Mouse (Mus musculus) erythroblast, embryonic 14.5 days (primary cell): ENCODE results near the gene Gmnn. TPM values are rescaled to one million over a fixed set of nuclear protein-coding genes. Genes with fewer than 3 reads are reported as not detected.

Source experiments
- H3K27me3 ChIP-seq: 2 replicates; pipeline ENCODE4 v1.6.1; 2012; ENCODE audit warnings: inconsistent platforms; ENCODE audit not compliant: control insufficient read depth
- H3K36me3 ChIP-seq: 2 replicates; pipeline ENCODE4 v1.6.1; 2012; ENCODE audit warnings: mild to moderate bottlenecking, inconsistent platforms; ENCODE audit not compliant: control insufficient read depth
- H3K4me1 ChIP-seq: 2 replicates; pipeline ENCODE4 v1.6.1; 2012; ENCODE audit warnings: inconsistent platforms; ENCODE audit not compliant: control insufficient read depth
- H3K4me3 ChIP-seq: replicated peaks from 2 replicates; pipeline ENCODE3; 2012; ENCODE audit warnings: moderate library complexity, mild to moderate bottlenecking, inconsistent platforms
- H3K9me3 ChIP-seq: 2 replicates; pipeline ENCODE4 v1.6.1; 2012; ENCODE audit warnings: low read length, inconsistent platforms, mixed read lengths; ENCODE audit not compliant: control insufficient read depth
- GATA1 ChIP-seq: IDR thresholded peaks from 2 replicates; pipeline ENCODE4 v1.6.1; 2012; ENCODE audit warnings: low read length, inconsistent platforms, mixed read lengths
- TAL1 ChIP-seq: IDR thresholded peaks from 3 replicates; pipeline ENCODE4 v1.6.1; 2012; ENCODE audit warnings: low read length, inconsistent platforms, mixed read lengths
- polyA plus RNA-seq: library from polyadenylated mRNA; stranded (reverse); fragments of >175 nt; gene quantifications from 2 replicates; pipeline ENCODE4 v1.2.3, GENCODE M21; 2012

The Gmnn gene
- polyA plus RNA-seq, 1 experiment, result 1.7 TPM

GRCm38 (mm10) chr13:24741028-24741427 is 20.7 kb downstream of the Gmnn start, which contains the start of gene Armh2:
Gene Armh2, plus strand, starts transcription at chr13:24741232.
- no peaks in the 10 kb centered on the region for H3K27me3 ChIP-seq
- H3K4me1 ChIP-seq, result no peaks in the 10 kb centered on the region
- no peak for TF ChIP-seq TAL1
- TF ChIP-seq GATA1, result no peak
- H3K36me3 ChIP-seq, result peaks cover 74% of the 10 kb centered on the region
- H3K4me3 ChIP-seq, result no peak within 1 kb of the TSS
- H3K9me3 ChIP-seq, result no peaks in the 10 kb centered on the region

- H3K4me3 ChIP-seq, result no peak overlapping the region
- H3K36me3 ChIP-seq, result peaks cover 33% of the 10 kb centered on the region
Observed at GRCm38 (mm10) chr13:24735608-24736131, 26.1 kb downstream of the Gmnn start.

DNA sequence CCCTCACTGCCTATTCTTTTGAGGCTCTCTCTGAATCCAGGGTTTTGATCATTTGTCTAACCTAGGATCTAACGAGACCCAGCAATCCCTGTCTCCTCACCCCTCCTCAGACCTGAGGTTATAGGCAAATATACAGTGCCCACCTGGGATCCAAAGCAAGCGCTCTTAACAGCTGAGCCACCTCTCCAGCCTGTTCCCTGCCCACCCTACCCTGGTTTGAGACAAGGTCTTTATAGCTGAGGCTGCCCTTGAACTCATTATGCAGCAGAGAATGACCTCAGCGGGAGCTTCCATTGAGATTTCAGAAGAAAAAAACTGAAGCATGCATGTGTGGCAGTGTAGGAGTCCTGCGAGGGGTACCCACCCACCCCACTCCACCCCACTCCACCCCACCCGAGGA is 27.2 kb downstream of the Gmnn start:
- Histone ChIP-seq H3K4me3 (no peak overlapping the region), H3K36me3 (peaks cover 24% of the 10 kb centered on the region), H3K4me1 (no peaks in the 10 kb centered on the region), H3K9me3 (no peaks in the 10 kb centered on the region), H3K27me3 (no peaks in the 10 kb centered on the region)
- TF ChIP-seq GATA1, result no peak
- no peak for TF ChIP-seq TAL1

More at GRCm38 (mm10) chr13:24735608-24736131, 26.1 kb downstream of the Gmnn start:
- Histone ChIP-seq H3K9me3 (no peaks in the 10 kb centered on the region), H3K27me3 (no peaks in the 10 kb centered on the region), H3K4me1 (no peaks in the 10 kb centered on the region)
- TF ChIP-seq TAL1 (no peak), GATA1 (no peak)

DNA sequence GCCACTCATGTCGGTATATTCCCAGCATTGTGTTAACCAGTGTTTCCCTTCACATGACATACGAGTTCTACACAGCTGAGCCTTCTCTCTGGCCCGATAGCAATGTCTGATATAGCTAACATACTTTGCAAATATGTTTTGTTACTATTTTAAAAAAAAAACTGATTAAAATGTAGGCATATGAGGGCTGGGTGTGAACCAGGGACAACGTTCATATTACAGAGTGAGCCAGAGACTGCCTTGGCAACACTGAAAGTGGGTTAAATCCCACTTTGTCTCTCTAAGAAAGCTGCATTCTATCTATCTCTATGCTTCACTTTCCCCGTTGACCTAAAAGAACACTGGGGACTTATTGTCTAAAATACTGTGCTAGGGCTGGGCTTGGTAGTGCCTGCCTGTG is 32.6 kb downstream of the Gmnn start:
- no peak for TF ChIP-seq GATA1
- no peak for TF ChIP-seq TAL1
- H3K27me3 ChIP-seq, result no peaks in the 10 kb centered on the region
- peaks cover 3% of the 10 kb centered on the region; the same call in 1 of the 2 replicates for H3K36me3 ChIP-seq
- H3K4me1 ChIP-seq, result no peaks in the 10 kb centered on the region
- no peak overlapping the region for H3K4me3 ChIP-seq
- no peaks in the 10 kb centered on the region for H3K9me3 ChIP-seq

GRCm38 (mm10) chr13:24724395-24724759 is 37.3 kb downstream of the Gmnn start:
- no peaks in the 10 kb centered on the region for H3K36me3 ChIP-seq

DNA sequence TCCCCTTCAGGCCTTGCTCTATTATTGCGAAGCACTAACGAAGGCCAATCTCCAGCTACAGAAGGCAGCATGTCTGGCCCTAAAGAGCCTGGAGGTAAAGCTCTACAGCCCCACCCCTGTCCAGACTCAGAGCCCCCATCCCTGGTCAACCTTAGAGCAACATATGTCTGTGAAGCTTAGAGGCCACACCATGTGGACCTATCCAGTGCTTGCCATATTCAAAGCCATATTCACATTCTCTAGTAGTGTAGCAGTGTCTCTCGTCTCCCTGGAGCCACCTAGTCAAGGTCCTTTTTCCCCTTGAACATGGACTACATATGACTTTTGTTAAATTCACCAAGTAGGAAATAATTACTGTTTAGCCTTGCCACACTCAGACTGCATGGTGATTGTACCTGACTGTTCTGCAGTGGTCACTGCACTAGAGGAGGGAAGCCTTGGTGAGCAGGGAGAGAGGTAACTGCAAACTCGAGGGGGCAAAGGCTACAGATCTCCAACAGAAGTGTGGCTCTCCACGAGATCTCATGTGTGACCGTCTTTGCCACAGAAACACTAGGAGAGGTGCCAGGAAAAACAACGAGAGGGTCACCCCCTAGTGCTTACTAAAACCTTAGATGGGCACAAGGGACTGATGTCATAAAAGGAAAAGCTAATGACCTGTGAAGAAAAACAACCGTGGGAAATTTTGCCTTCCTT is 37.9 kb downstream of the Gmnn start:
- Histone ChIP-seq H3K4me1 (no peaks in the 10 kb centered on the region), H3K9me3 (no peaks in the 10 kb centered on the region), H3K36me3 (no peaks in the 10 kb centered on the region), H3K4me3 (no peak overlapping the region), H3K27me3 (no peaks in the 10 kb centered on the region)
- TF ChIP-seq TAL1 (no peak), GATA1 (no peak)

More at GRCm38 (mm10) chr13:24724395-24724759, 37.3 kb downstream of the Gmnn start:
- Histone ChIP-seq H3K9me3 (no peaks in the 10 kb centered on the region), H3K4me1 (no peaks in the 10 kb centered on the region), H3K4me3 (no peak overlapping the region), H3K27me3 (no peaks in the 10 kb centered on the region)
- TF ChIP-seq GATA1 (no peak), TAL1 (no peak)

DNA sequence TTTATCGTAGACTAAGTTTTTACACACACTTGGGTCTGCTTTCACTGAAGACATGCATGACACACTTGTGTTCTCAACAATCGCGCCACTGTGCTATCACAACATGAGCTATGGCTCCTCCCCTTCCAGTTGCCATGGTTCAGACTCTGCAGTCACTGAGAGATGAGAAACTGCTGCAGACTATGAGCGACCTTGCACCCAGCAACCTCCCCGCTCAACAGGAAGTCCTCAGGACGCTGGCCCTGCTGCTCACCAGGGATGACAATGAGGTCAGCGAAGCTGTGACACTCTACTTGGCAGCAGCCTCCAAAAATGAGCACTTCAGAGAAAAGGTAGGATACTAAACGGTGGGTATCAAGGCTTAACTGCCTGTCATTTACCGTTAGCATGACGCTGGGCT is 40.2 kb downstream of the Gmnn start:
- Histone ChIP-seq H3K27me3 (no peaks in the 10 kb centered on the region), H3K36me3 (no peaks in the 10 kb centered on the region), H3K4me1 (no peaks in the 10 kb centered on the region), H3K4me3 (no peak overlapping the region), H3K9me3 (no peaks in the 10 kb centered on the region)
- TF ChIP-seq TAL1 (no peak), GATA1 (no peak)

DNA sequence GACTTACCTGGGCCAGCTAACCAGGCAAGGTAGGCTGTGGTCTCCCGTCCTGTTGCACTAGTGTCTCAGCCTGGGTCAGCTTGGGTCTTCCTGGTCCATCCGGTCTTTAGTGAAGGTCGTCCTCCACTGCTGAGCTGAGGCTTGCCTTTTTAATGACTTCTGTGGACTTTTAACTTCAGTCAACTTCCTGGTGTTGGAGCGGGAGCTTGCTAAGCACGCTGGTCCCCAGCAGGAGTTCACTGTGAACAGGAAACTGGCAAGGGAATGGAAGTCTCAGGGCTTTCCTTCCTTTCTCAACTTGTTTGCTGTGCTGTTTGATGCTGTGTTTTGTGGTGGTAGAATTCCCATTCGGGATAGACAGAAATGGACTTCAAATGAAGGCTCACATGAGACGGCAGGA is 44.0 kb downstream of the Gmnn start:
- no peaks in the 10 kb centered on the region; the same call in 1 of the 2 replicates for H3K4me1 ChIP-seq
- TF ChIP-seq TAL1 (no peak), GATA1 (no peak)
- H3K9me3 ChIP-seq, result no peaks in the 10 kb centered on the region
- no peaks in the 10 kb centered on the region for H3K27me3 ChIP-seq
- H3K4me3 ChIP-seq, result no peak overlapping the region
- no peaks in the 10 kb centered on the region for H3K36me3 ChIP-seq

DNA sequence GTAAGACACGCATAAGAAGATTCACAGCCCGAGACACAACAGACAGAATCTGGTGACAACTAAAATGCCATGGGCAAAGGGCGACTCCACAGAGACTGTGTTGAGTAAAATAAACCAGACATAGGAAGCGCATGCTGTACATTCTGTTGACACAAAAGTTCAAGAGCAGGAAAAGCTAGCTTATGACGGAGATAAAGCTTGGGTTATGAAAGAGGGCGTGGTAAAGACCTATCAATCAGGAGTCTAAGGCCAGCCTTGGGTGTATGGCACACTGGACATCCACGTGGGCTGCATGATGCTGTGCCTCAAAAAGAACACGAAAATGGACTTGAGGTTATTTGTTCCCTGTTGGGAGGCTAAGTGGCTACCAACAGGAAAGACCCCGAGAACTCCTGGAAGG is 45.3 kb downstream of the Gmnn start:
- TF ChIP-seq TAL1, result no peak
- TF ChIP-seq GATA1, result no peak
- Histone ChIP-seq H3K36me3 (no peaks in the 10 kb centered on the region), H3K4me3 (no peak overlapping the region)

More for the DNA sequence above, 45.3 kb downstream of the Gmnn start:
- Histone ChIP-seq H3K4me1 (no peaks in the 10 kb centered on the region; the same call in 1 of the 2 replicates), H3K27me3 (no peaks in the 10 kb centered on the region), H3K9me3 (no peaks in the 10 kb centered on the region)
